Mouse (Mus musculus): ENCODE data around the gene Borcs8. TPM values are rescaled to one million over a fixed set of nuclear protein-coding genes. Genes with fewer than 3 reads are reported as not detected.

Gene Borcs8
- total and polyA plus RNA-seq, 3 experiments = 22.6 to 46.6 (median 23.7) TPM

GRCm38 (mm10) chr8:70166504-70167110 lies 27.3 kb downstream of the Borcs8 start:
- no peak overlapping the region for H3K9ac ChIP-seq (ENCODE audit: low read depth, low read length)
- no peak overlapping the region for H3K4me3 ChIP-seq

GRCm38 (mm10) chr8:70170116-70170515 lies 30.8 kb downstream of the Borcs8 start:
- peaks cover 3% of the 10 kb centered on the region for H3K4me1 ChIP-seq (ENCODE audit: control insufficient read depth, insufficient read depth, low read length)
- H3K4me3 ChIP-seq = no peak overlapping the region
- H3K27me3 ChIP-seq (ENCODE audit: control insufficient read depth, insufficient read depth, low read length) = no peaks in the 10 kb centered on the region
- WGBS = 75% methylated on average over 3 of the region's 3 CpGs
- H3K9ac ChIP-seq (ENCODE audit: low read depth, low read length) = no peak overlapping the region
- H3K79me2 ChIP-seq (replicated peaks; ENCODE audit: control insufficient read depth, insufficient read depth, low read length) = 0 out of 2 replicates have a peak, but pooled peaks cover 1% of the 10 kb centered on the region
- DNase-seq = no peak
- H3K27ac ChIP-seq = no peak overlapping the region
- no peaks in the 10 kb centered on the region for H3K36me3 ChIP-seq (ENCODE audit: control insufficient read depth, insufficient read depth, low read length)
- intact Hi-C loops (cut with DNase I) = loop anchor here (2.0 to 5.0 kb wide), 2 partner anchors 62 to 295 kb away; partner anchors contain the start of genes Armc6 and Sugp2
- no peak for TF ChIP-seq POLR2A (IDR thresholded peaks at IDR 0.05; ENCODE audit: insufficient read depth, low read depth, low read length)

More at GRCm38 (mm10) chr8:70166504-70167110, 27.3 kb downstream of the Borcs8 start:
- Histone ChIP-seq H3K79me2 (replicated peaks; ENCODE audit: control insufficient read depth, insufficient read depth, low read length) (no peaks in the 10 kb centered on the region), H3K27ac (no peak overlapping the region), H3K27me3 (ENCODE audit: control insufficient read depth, insufficient read depth, low read length) (no peaks in the 10 kb centered on the region), H3K4me1 (ENCODE audit: control insufficient read depth, insufficient read depth, low read length) (no peaks in the 10 kb centered on the region), H3K36me3 (ENCODE audit: control insufficient read depth, insufficient read depth, low read length) (no peaks in the 10 kb centered on the region)
- TF ChIP-seq CTCF (IDR thresholded peaks at IDR 0.05) (peak; percentile 96), EP300 (IDR thresholded peaks at IDR 0.05; ENCODE audit: insufficient read depth, low read depth, low read length) (no peak), POLR2A (IDR thresholded peaks at IDR 0.05; ENCODE audit: insufficient read depth, low read depth, low read length) (no peak)
- DNase-seq = peak; percentile 61 to 80
- 3% methylated on average over 21 of the region's 21 CpGs for WGBS
- intact Hi-C loops (cut with DNase I) = loop anchor here (1.0 to 2.0 kb wide), 3 partner anchors 62 to 248 kb away; no protein-coding TSS in a partner anchor

GRCm38 (mm10) chr8:70170748-70171147 lies 31.4 kb downstream of the Borcs8 start:
- H3K27ac ChIP-seq = no peak overlapping the region
- intact Hi-C loops (cut with DNase I) = loop anchor here (2.0 to 5.0 kb wide), 2 partner anchors 62 to 296 kb away; partner anchors contain the start of genes Armc6 and Sugp2
- no peak for TF ChIP-seq EP300 (IDR thresholded peaks at IDR 0.05; ENCODE audit: insufficient read depth, low read depth, low read length)
- TF ChIP-seq CTCF (IDR thresholded peaks at IDR 0.05) = no peak
- TF ChIP-seq POLR2A (IDR thresholded peaks at IDR 0.05; ENCODE audit: insufficient read depth, low read depth, low read length) = no peak
- whole genome bisulfite sequencing = 77% methylated on average over 3 of the region's 3 CpGs
- no peak overlapping the region for H3K4me3 ChIP-seq
- H3K79me2 ChIP-seq (replicated peaks; ENCODE audit: control insufficient read depth, insufficient read depth, low read length) = 0 out of 2 replicates have a peak, but pooled peaks cover 1% of the 10 kb centered on the region
- no peak for DNase-seq
- H3K36me3 ChIP-seq (ENCODE audit: control insufficient read depth, insufficient read depth, low read length) = no peaks in the 10 kb centered on the region
- H3K9ac ChIP-seq (ENCODE audit: low read depth, low read length) = no peak overlapping the region
- peaks cover 3% of the 10 kb centered on the region for H3K4me1 ChIP-seq (ENCODE audit: control insufficient read depth, insufficient read depth, low read length)
- no peaks in the 10 kb centered on the region for H3K27me3 ChIP-seq (ENCODE audit: control insufficient read depth, insufficient read depth, low read length)

- 93% methylated on average over 7 of the region's 7 CpGs for WGBS
- no peaks in the 10 kb centered on the region for H3K27me3 ChIP-seq (ENCODE audit: control insufficient read depth, insufficient read depth, low read length)
- 0 out of 2 replicates have a peak, but pooled peaks cover 1% of the 10 kb centered on the region for H3K79me2 ChIP-seq (replicated peaks; ENCODE audit: control insufficient read depth, insufficient read depth, low read length)
- TF ChIP-seq POLR2A (IDR thresholded peaks at IDR 0.05; ENCODE audit: insufficient read depth, low read depth, low read length) = no peak
- TF ChIP-seq EP300 (IDR thresholded peaks at IDR 0.05; ENCODE audit: insufficient read depth, low read depth, low read length) = no peak
- TF ChIP-seq CTCF (IDR thresholded peaks at IDR 0.05) = no peak
- no peak overlapping the region for H3K27ac ChIP-seq
- no peak overlapping the region for H3K4me3 ChIP-seq
- no peak overlapping the region for H3K9ac ChIP-seq (ENCODE audit: low read depth, low read length)
- peaks cover 3% of the 10 kb centered on the region for H3K4me1 ChIP-seq (ENCODE audit: control insufficient read depth, insufficient read depth, low read length)
- intact Hi-C loops (cut with DNase I) = loop anchor here (2.0 to 5.0 kb wide), 2 partner anchors 61 to 296 kb away; partner anchors contain the start of genes Armc6 and Sugp2
- no peak for DNase-seq
- H3K36me3 ChIP-seq (ENCODE audit: control insufficient read depth, insufficient read depth, low read length) = no peaks in the 10 kb centered on the region
These were observed 31.9 kb downstream of the Borcs8 start for GRCm38 (mm10) chr8:70171240-70171639.

GRCm38 (mm10) chr8:70172043-70172681 lies 32.9 kb downstream of the Borcs8 start, which contains the start of gene Tmem161a:
Tmem161a (plus strand) TSS chr8:70172356.
- no peaks in the 10 kb centered on the region for H3K36me3 ChIP-seq (ENCODE audit: control insufficient read depth, insufficient read depth, low read length)
- DNase-seq = peak; percentile 89 to 93
- H3K4me1 ChIP-seq (ENCODE audit: control insufficient read depth, insufficient read depth, low read length) = peaks cover 3% of the 10 kb centered on the region
- intact Hi-C loops (cut with DNase I) = loop anchor here (2.0 to 5.0 kb wide), 3 partner anchors 33 to 60 kb away; partner anchors contain the start of genes Armc6, Borcs8, Mef2b and Rfxank
- 3% methylated on average over 27 of the region's 27 CpGs for WGBS
- no peaks in the 10 kb centered on the region for H3K27me3 ChIP-seq (ENCODE audit: control insufficient read depth, insufficient read depth, low read length)
- 0 out of 2 replicates have a peak, but pooled peaks cover 1% of the 10 kb centered on the region for H3K79me2 ChIP-seq (replicated peaks; ENCODE audit: control insufficient read depth, insufficient read depth, low read length)
- peak; percentile 96 for TF ChIP-seq POLR2A (IDR thresholded peaks at IDR 0.05; ENCODE audit: insufficient read depth, low read depth, low read length)
- peak; percentile 72; the same call in 1 of the 2 replicates for TF ChIP-seq EP300 (IDR thresholded peaks at IDR 0.05; ENCODE audit: insufficient read depth, low read depth, low read length)
- no peak for TF ChIP-seq CTCF (IDR thresholded peaks at IDR 0.05)
- peak within 1 kb of the TSS; percentile 71 for H3K4me3 ChIP-seq
- peak within 1 kb of the TSS; percentile 83 for H3K27ac ChIP-seq
- peak within 1 kb of the TSS; percentile 87 for H3K9ac ChIP-seq (ENCODE audit: low read depth, low read length)
